Mouse (Mus musculus) liver, postnatal 0 days (tissue): ENCODE measurements around the gene Zbtb43. TPM values are rescaled to one million over a fixed set of nuclear protein-coding genes. Genes with fewer than 3 reads are reported as not detected.

Source experiments
- ATAC-seq: fragments of 200-750 bp; cut with Nextera tagmentation; 2 replicates; pipeline ENCODE4 v1.8.0; 2017; ENCODE audit warnings: mild to moderate bottlenecking, moderate library complexity
- DNase-seq: peaks from one replicate; pipeline ENCODE4 v3.0.0-alpha.2; 2016
- H3K27ac ChIP-seq: fragments of 300-500 bp; sonication (generic); 2 replicates; pipeline ENCODE4 v1.5.1; 2014; ENCODE audit warnings: antibody characterized with exemption, moderate library complexity, mild to moderate bottlenecking, low read depth
- H3K27me3 ChIP-seq: fragments of 300-500 bp; sonication (generic); 2 replicates; pipeline ENCODE4 v1.6.1; 2014; ENCODE audit warnings: low read length, control low read depth, mixed read lengths; ENCODE audit not compliant: insufficient read depth
- H3K36me3 ChIP-seq: fragments of 300-500 bp; sonication (generic); replicated peaks from 2 replicates; pipeline ENCODE4 v1.6.1; 2014; ENCODE audit warnings: mild to moderate bottlenecking, control low read depth, low read length, moderate library complexity, mixed read lengths; ENCODE audit not compliant: insufficient read depth
- H3K4me1 ChIP-seq: fragments of 300-500 bp; sonication (generic); 2 replicates; pipeline ENCODE4 v1.6.1; 2014; ENCODE audit warnings: antibody characterized with exemption, mild to moderate bottlenecking, control low read depth; ENCODE audit not compliant: insufficient read depth
- H3K4me2 ChIP-seq: fragments of 300-500 bp; sonication (generic); 2 replicates; pipeline ENCODE4 v1.6.1; 2014; ENCODE audit warnings: low read depth, mild to moderate bottlenecking, low read length, moderate library complexity, mixed read lengths
- H3K4me3 ChIP-seq: fragments of 300-500 bp; sonication (generic); 2 replicates; pipeline ENCODE4 v1.5.1; 2014; ENCODE audit warnings: low read depth, low read length
- H3K9ac ChIP-seq: fragments of 300-500 bp; sonication (generic); replicated peaks from 2 replicates; pipeline ENCODE4 v1.6.1; 2014; ENCODE audit warnings: mild to moderate bottlenecking, moderate library complexity
- H3K9me3 ChIP-seq: fragments of 300-500 bp; sonication (generic); 2 replicates; pipeline ENCODE4 v1.6.1; 2016; ENCODE audit warnings: mild to moderate bottlenecking, control low read depth, low read length, mixed read lengths
- CTCF ChIP-seq: sonication (generic); IDR thresholded peaks from 2 replicates; pipeline ENCODE4 v1.5.1; 2016; ENCODE audit warnings: antibody characterized with exemption, low read depth
- EP300 ChIP-seq: IDR thresholded peaks from 2 replicates; pipeline ENCODE4 v1.6.1; 2016; ENCODE audit warnings: antibody characterized with exemption, low read depth, mild to moderate bottlenecking
- WGBS: fragments of 180-500 bp; shearing (Covaris S2); extraction: QIAGEN DNeasy Blood & Tissue Kit; methylation state at CpG from one replicate; pipeline ENCODE4 v1.1.7; 2014; ENCODE audit not compliant: insufficient replicate concordance; 5-methylcytosine and 5-hydroxymethylcytosine counted together
- polyA plus RNA-seq: library from polyadenylated mRNA; unstranded; fragments of >200 nt; fragmentation: Nextera tagmentation; extraction: Ambion mirVana; gene quantifications from 2 replicates; pipeline ENCODE4 v1.2.1, GENCODE M21; 2015

Gene Zbtb43
- polyA plus RNA-seq, 1 experiment from 2014 or later: 8.0 TPM

- TF ChIP-seq EP300 (no peak), CTCF (no peak)
- 53% methylated on average over 4 of the region's 4 CpGs for WGBS
- ATAC-seq (no peak), DNase-seq (no peak)
- Histone ChIP-seq H3K9me3 (no peaks in the 10 kb centered on the region), H3K4me3 (no peak overlapping the region), H3K27me3 (no peaks in the 10 kb centered on the region), H3K36me3 (peaks cover 40% of the 10 kb centered on the region), H3K4me1 (no peaks in the 10 kb centered on the region), H3K9ac (no peak overlapping the region), H3K27ac (no peak overlapping the region), H3K4me2 (no peak overlapping the region)
Measured at GRCm38 (mm10) chr2:33459660-33460059, 8.7 kb downstream of the Zbtb43 start.

DNA sequence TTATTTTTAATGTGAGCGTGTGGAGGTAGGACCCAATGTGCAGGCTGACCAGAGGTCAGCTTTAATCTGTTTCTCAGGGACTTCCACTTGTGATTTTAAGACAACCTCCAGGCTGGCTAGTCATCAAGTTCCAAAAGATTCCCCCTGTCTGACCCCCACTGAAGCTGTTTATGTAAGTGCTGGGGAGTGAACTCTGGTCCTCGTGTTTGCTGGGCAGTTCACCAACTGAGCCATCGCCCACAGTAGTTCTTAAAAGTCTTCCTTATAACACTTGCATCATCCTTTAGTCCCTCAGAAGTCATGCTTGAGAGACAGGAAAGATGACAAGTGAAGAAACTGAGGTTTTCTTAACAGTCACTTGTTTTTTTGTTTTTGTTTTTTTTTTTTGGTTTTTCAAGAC lies 11.7 kb downstream of the Zbtb43 start:
- WGBS: 72% methylated on average over 3 of the region's 3 CpGs

DNA sequence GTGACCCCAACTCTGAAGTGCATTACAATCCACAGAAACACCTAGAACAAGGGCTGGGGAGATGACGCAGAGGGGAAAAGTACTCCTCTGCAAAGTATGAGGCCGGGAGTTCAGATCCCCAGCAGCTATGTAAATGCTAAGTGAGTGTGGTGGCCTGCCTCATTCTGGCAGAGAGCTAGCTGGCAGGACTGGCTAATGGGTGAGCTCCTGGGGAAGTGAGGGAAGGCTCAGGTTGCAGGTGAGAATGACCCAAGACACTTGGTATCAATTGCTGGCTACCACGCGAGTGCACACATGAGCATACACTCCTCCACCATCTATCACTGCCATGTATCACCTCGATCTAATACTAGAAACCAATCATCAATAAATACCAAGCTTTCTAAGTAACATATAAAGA lies 12.1 kb downstream of the Zbtb43 start:
- H3K27me3 ChIP-seq: no peaks in the 10 kb centered on the region
- H3K36me3 ChIP-seq: peaks cover 45% of the 10 kb centered on the region

More for the DNA sequence above, 11.7 kb downstream of the Zbtb43 start:
- Histone ChIP-seq H3K4me2 (no peak overlapping the region), H3K27ac (no peak overlapping the region), H3K4me3 (no peak overlapping the region), H3K36me3 (peaks cover 45% of the 10 kb centered on the region), H3K9ac (no peak overlapping the region), H3K27me3 (no peaks in the 10 kb centered on the region), H3K9me3 (no peaks in the 10 kb centered on the region), H3K4me1 (no peaks in the 10 kb centered on the region)
- DNase-seq (no peak), ATAC-seq (no peak)
- no peak for TF ChIP-seq CTCF
- no peak for TF ChIP-seq EP300

DNA sequence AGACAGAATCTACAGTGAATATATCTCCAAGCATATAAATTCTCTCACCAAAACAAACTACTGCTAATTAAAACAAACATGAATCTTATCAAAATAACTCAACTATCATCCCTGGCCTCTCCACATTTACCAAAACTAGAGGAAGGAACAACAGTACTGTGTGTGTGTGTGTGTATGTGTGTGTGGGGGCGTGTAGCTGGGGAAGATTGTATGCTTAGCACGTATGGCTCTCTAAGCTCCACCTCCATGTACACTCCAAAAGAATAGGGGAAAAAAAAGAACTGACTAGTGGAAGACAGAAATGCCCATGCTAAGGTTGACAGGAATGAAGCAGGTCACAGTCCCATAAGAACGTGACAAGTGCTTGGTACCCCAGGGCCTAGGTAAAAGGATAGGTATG lies 13.0 kb downstream of the Zbtb43 start:
- 73% methylated on average over 3 of the region's 3 CpGs for WGBS

More for the DNA sequence above, 12.1 kb downstream of the Zbtb43 start:
- H3K9me3 ChIP-seq: no peaks in the 10 kb centered on the region
- no peak overlapping the region for H3K27ac ChIP-seq
- H3K4me1 ChIP-seq: no peaks in the 10 kb centered on the region
- ATAC-seq (no peak), DNase-seq (no peak)
- H3K4me2 ChIP-seq: no peak overlapping the region
- TF ChIP-seq CTCF: no peak
- no peak for TF ChIP-seq EP300
- WGBS: 97% methylated on average over 5 of the region's 5 CpGs
- H3K4me3 ChIP-seq: no peak overlapping the region
- H3K9ac ChIP-seq: no peak overlapping the region

GRCm38 (mm10) chr2:33454816-33455215 lies 13.5 kb downstream of the Zbtb43 start:
- 87% methylated on average over 8 of the region's 8 CpGs for WGBS
- Histone ChIP-seq H3K27me3 (no peaks in the 10 kb centered on the region), H3K4me3 (no peak overlapping the region), H3K9ac (no peak overlapping the region), H3K27ac (no peak overlapping the region), H3K4me2 (no peak overlapping the region), H3K9me3 (no peaks in the 10 kb centered on the region), H3K36me3 (peaks cover 38% of the 10 kb centered on the region), H3K4me1 (no peaks in the 10 kb centered on the region)
- no peak for ATAC-seq
- no peak for DNase-seq
- TF ChIP-seq CTCF (no peak), EP300 (no peak)

More for the DNA sequence above, 13.0 kb downstream of the Zbtb43 start:
- Histone ChIP-seq H3K4me3 (no peak overlapping the region), H3K4me1 (no peaks in the 10 kb centered on the region), H3K9ac (no peak overlapping the region), H3K27me3 (no peaks in the 10 kb centered on the region), H3K4me2 (no peak overlapping the region), H3K27ac (no peak overlapping the region), H3K36me3 (peaks cover 39% of the 10 kb centered on the region), H3K9me3 (no peaks in the 10 kb centered on the region)
- TF ChIP-seq CTCF: no peak
- TF ChIP-seq EP300: no peak
- no peak for DNase-seq
- no peak for ATAC-seq

- no peak overlapping the region for H3K4me2 ChIP-seq
- no peak overlapping the region for H3K4me3 ChIP-seq
- no peaks in the 10 kb centered on the region for H3K27me3 ChIP-seq
- TF ChIP-seq EP300 (no peak), CTCF (no peak)
- DNase-seq (no peak), ATAC-seq (no peak)
- no peaks in the 10 kb centered on the region for H3K4me1 ChIP-seq
- H3K27ac ChIP-seq: no peak overlapping the region
- no peaks in the 10 kb centered on the region for H3K9me3 ChIP-seq
- peaks cover 36% of the 10 kb centered on the region for H3K36me3 ChIP-seq
- WGBS: 86% methylated on average over 3 of the region's 3 CpGs
- H3K9ac ChIP-seq: no peak overlapping the region
Measured at GRCm38 (mm10) chr2:33453476-33453875, 14.9 kb downstream of the Zbtb43 start.

DNA sequence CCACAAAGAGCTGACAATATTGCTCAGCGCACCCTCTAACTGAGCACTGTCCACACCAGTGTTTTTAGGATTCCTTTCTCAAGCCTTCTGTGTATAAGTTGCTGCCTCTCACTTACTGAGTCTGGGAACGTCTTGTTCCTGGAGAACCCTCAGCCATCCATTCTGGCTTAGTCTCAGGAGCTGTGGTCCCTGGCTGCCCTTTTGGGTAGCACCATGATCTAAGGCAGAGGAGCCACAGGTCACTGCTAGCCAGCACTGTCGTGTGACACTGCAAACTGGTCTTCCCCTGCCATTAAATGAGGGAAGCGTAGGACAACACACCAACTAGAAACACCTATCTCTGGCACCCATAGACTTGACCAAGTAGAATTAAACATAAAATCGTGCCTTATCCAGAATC lies 15.6 kb downstream of the Zbtb43 start:
- Histone ChIP-seq H3K36me3 (peaks cover 36% of the 10 kb centered on the region), H3K27ac (no peak overlapping the region), H3K4me1 (no peaks in the 10 kb centered on the region), H3K9ac (no peak overlapping the region), H3K9me3 (no peaks in the 10 kb centered on the region), H3K27me3 (no peaks in the 10 kb centered on the region), H3K4me3 (no peak overlapping the region), H3K4me2 (no peak overlapping the region)
- TF ChIP-seq CTCF (no peak), EP300 (no peak)
- 82% methylated on average over 5 of the region's 5 CpGs for WGBS
- ATAC-seq (no peak), DNase-seq (no peak)
